Mouse (Mus musculus) ES-E14 (cell line): ENCODE data around the gene Trp53inp2.

Experiments
- CHD2 ChIP-seq: IDR thresholded peaks from 2 replicates; pipeline ENCODE4 v1.6.1; 2014; ENCODE audit warnings: mild to moderate bottlenecking, low read depth, low read length, inconsistent platforms
- MAFK ChIP-seq: IDR thresholded peaks from 2 replicates; pipeline ENCODE4 v1.6.1; 2014; ENCODE audit warnings: mild to moderate bottlenecking, low read depth, low read length, inconsistent platforms; ENCODE audit not compliant: insufficient read depth

DNA sequence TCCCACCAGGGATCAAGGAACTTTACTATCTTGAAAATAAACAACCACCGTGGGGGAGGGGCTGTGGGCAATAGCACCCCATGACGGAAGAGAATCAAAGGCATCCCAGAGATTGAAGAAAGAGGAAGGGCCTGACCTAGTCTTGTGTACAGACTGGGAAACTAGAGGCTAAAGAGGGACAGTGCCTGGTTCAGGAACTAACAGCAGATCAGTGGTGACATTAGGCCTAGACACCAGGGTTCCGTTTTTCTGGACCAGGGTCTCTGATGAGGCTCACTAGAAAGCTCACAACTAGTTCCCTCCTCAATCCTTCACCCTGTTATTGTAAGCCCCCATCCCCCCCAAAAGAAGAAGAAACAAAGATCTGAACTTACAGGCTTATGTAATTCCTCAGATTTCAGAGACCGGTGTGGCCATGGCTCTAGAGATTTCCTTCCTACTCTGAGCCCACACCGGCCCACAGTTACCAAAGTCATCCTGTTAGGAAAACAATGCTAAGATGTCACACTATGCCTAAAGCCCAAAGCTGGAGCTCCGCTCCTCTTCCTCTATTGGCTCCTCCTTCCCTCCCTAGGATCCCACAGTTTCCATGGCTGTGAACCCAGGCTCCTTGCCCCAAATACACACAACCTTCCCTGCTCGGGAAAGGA is 13.1 kb upstream of the Trp53inp2 start:
- no peak for TF ChIP-seq CHD2
- no peak for TF ChIP-seq MAFK
